Mouse (Mus musculus) bone marrow macrophage, adult 2 months (primary cell): Measurements from ENCODE around the gene Gm44511.
"Not testable (repeated sequence)": the region's sequence is repeated elsewhere in the genome, so short reads cannot be mapped to it uniquely, and the experiment has no call there.

Experiments used
- CTCF ChIP-seq: IDR thresholded peaks from 2 replicates; pipeline ENCODE4 v1.5.1; 2012; ENCODE audit warnings: low read depth, mild to moderate bottlenecking, low read length, moderate library complexity
- POLR2A ChIP-seq: IDR thresholded peaks from 2 replicates; pipeline ENCODE4 v1.6.1; 2012; ENCODE audit warnings: mild to moderate bottlenecking, low read depth, low read length, borderline replicate concordance

DNA sequence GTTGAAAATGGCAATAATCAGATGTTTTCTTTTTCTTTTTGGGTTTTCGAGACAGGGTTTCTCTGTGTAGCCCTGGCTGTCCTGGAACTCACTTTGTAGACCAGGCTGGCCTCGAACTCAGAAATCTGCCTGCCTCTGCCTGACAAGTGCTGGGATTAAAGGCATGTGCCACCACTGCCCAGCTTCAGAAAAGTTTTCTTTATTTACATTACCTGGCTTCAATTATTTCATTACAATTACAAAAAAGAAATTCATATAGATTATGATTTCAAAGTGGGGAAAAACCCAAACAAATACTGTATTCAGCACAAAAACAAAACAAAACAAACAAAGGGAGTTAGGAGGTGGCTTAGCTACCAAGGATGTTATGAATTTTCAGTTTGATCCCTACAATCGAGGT is 14.6 kb upstream of the Gm44511 start:
- TF ChIP-seq CTCF, POLR2A: not testable (repeated sequence)
